Mouse (Mus musculus): Measurements from ENCODE around the gene Ccnyl1. TPM values are rescaled to one million over a fixed set of nuclear protein-coding genes. Genes with fewer than 3 reads are reported as not detected.

Gene Ccnyl1
- polyA plus RNA-seq, 2 experiments: 9.4 to 40.8 TPM

DNA sequence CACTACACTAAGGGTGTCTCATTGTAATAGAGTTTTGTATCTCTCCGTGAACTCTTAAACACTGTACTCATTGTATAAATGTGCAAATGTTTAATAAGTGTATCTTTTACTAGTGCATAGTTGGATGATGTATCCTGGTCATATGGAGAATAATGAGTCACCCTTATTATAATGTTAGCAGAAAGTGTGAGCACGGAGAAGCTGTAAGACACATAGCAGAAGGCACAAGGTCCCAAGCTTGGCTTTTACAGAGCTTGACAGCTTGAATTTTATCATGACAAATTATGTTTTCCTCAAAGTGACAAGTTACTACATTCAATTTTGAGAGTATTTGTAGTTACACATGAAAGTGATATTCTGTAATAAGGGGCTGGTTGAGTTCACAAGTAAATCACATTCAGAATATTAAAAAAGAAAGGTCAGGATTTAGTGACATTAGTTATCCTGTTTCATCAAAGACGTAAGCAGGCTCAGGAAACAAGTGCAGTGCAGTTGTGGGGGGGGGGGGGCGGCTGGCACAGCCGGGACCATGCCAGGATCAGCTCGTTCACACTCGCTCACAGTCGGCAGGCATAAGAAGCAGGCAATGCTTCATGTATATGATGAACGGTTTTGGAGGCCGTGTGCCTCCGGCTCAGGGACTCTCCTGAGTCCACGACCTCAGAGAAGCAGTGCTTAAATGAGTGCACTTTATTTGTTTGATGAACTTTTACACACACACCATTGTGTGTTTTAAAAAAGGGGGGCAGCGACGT lies 21.9 kb downstream of the Ccnyl1 start:
- no peak for TF ChIP-seq POLR2A (IDR thresholded peaks at IDR 0.05; ENCODE audit: borderline replicate concordance, extremely low read depth, insufficient read depth, insufficient read length)
- Histone ChIP-seq H3K9me3 (ENCODE audit: control insufficient read depth, low read length) (no peaks in the 10 kb centered on the region), H3K4me2 (replicated peaks; ENCODE audit: low read depth, low read length, severe bottlenecking) (no peak overlapping the region), H3K4me3 (replicated peaks; ENCODE audit: low read length) (no peak overlapping the region), H3K4me1 (ENCODE audit: control insufficient read depth, insufficient read depth, low read length) (no peaks in the 10 kb centered on the region), H3K36me3 (ENCODE audit: control insufficient read depth, insufficient read depth, low read length) (peaks cover 18% of the 10 kb centered on the region), H3K27ac (replicated peaks; ENCODE audit: low read depth, low read length) (no peak overlapping the region), H3K27me3 (ENCODE audit: control insufficient read depth, insufficient read depth, low read length) (no peaks in the 10 kb centered on the region), H3K9ac (ENCODE audit: low read depth, low read length, severe bottlenecking) (no peak overlapping the region)
- ATAC-seq (ENCODE audit: low FRiP score, low read depth) (no peak), DNase-seq (ENCODE audit: low spot score) (no peak)
- 85% methylated on average over 14 of the region's 14 CpGs for WGBS

DNA sequence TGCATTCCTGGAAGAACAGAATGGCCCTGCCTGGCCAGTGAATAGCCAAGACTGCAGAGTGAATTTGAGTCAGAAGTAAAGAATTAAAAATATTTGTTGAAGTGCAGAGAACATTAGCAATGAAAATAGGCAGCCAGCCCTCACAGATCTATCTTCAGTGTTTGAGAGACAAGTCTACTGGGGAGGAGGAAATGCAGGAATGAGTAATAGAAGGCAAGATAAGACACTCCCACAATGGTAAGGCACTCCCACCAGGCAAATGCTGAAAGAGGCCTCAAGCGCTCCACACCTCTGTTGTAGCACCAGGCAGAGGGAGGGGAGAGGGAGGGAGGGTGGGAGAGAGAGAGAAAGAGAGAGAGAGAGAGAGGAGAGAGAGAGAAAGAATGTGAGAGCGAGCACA lies 25.2 kb downstream of the Ccnyl1 start:
- Histone ChIP-seq H3K4me3 (replicated peaks; ENCODE audit: low read length) (no peak overlapping the region), H3K27ac (replicated peaks; ENCODE audit: low read depth, low read length) (no peak overlapping the region), H3K9me3 (ENCODE audit: control insufficient read depth, low read length) (no peaks in the 10 kb centered on the region), H3K4me1 (ENCODE audit: control insufficient read depth, insufficient read depth, low read length) (no peaks in the 10 kb centered on the region), H3K4me2 (replicated peaks; ENCODE audit: low read depth, low read length, severe bottlenecking) (no peak overlapping the region), H3K36me3 (ENCODE audit: control insufficient read depth, insufficient read depth, low read length) (peaks cover 20% of the 10 kb centered on the region), H3K27me3 (ENCODE audit: control insufficient read depth, insufficient read depth, low read length) (no peaks in the 10 kb centered on the region), H3K9ac (ENCODE audit: low read depth, low read length, severe bottlenecking) (no peak overlapping the region)
- 69% methylated on average over 2 of the region's 2 CpGs for WGBS
- no peak for ATAC-seq (ENCODE audit: low FRiP score, low read depth)
- no peak for TF ChIP-seq POLR2A (IDR thresholded peaks at IDR 0.05; ENCODE audit: borderline replicate concordance, extremely low read depth, insufficient read depth, insufficient read length)
- no peak for DNase-seq (ENCODE audit: low spot score)

- TF ChIP-seq POLR2A (IDR thresholded peaks at IDR 0.05; ENCODE audit: borderline replicate concordance, extremely low read depth, insufficient read depth, insufficient read length): no peak
- Histone ChIP-seq H3K4me3 (replicated peaks; ENCODE audit: low read length) (no peak overlapping the region), H3K9ac (ENCODE audit: low read depth, low read length, severe bottlenecking) (no peak overlapping the region), H3K4me1 (ENCODE audit: control insufficient read depth, insufficient read depth, low read length) (no peaks in the 10 kb centered on the region), H3K4me2 (replicated peaks; ENCODE audit: low read depth, low read length, severe bottlenecking) (no peak overlapping the region), H3K9me3 (ENCODE audit: control insufficient read depth, low read length) (no peaks in the 10 kb centered on the region), H3K27me3 (ENCODE audit: control insufficient read depth, insufficient read depth, low read length) (no peaks in the 10 kb centered on the region), H3K36me3 (ENCODE audit: control insufficient read depth, insufficient read depth, low read length) (peaks cover 25% of the 10 kb centered on the region), H3K27ac (replicated peaks; ENCODE audit: low read depth, low read length) (no peak overlapping the region)
- no peak for DNase-seq (ENCODE audit: low spot score)
- 89% methylated on average over 7 of the region's 7 CpGs for WGBS
- ATAC-seq (ENCODE audit: low FRiP score, low read depth): no peak
Observed at GRCm38 (mm10) chr1:64716589-64717304, 26.5 kb downstream of the Ccnyl1 start.

GRCm38 (mm10) chr1:64717504-64717903 lies 27.2 kb downstream of the Ccnyl1 start:
- ATAC-seq (ENCODE audit: low FRiP score, low read depth): no peak; the same call in 1 of the 2 replicates
- Histone ChIP-seq H3K4me3 (replicated peaks; ENCODE audit: low read length) (no peak overlapping the region), H3K9ac (ENCODE audit: low read depth, low read length, severe bottlenecking) (no peak overlapping the region), H3K9me3 (ENCODE audit: control insufficient read depth, low read length) (no peaks in the 10 kb centered on the region), H3K4me2 (replicated peaks; ENCODE audit: low read depth, low read length, severe bottlenecking) (no peak overlapping the region), H3K27ac (replicated peaks; ENCODE audit: low read depth, low read length) (no peak overlapping the region), H3K4me1 (ENCODE audit: control insufficient read depth, insufficient read depth, low read length) (no peaks in the 10 kb centered on the region), H3K27me3 (ENCODE audit: control insufficient read depth, insufficient read depth, low read length) (no peaks in the 10 kb centered on the region), H3K36me3 (ENCODE audit: control insufficient read depth, insufficient read depth, low read length) (peaks cover 31% of the 10 kb centered on the region)
- no peak for TF ChIP-seq POLR2A (IDR thresholded peaks at IDR 0.05; ENCODE audit: borderline replicate concordance, extremely low read depth, insufficient read depth, insufficient read length)
- DNase-seq (ENCODE audit: low spot score): peak; percentile 58

DNA sequence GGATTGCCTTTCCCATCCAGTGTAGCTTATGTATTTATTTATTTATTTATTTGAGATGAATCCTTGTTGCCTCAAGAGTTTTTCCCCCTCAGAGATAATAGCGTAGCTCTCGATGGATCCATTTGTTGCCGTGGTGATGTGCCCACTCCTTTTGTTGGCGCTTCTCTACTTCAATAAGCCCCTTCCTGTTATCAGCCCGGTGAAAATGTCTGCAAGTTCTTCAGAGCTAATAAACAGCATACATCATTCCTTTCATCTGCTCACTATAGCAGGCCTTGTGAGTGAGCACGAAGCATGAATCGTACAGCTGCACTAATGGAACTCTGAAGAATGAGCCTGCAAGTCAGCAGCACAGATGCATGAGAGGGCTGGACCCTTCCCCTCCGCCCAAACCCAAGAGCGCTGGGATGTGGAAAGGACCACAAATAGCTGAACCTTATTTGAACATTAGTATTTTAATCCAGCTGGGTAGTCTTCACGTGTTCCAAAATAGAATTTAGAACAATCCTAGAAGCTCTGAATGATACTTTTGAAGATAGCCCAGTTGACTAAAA lies 30.9 kb downstream of the Ccnyl1 start:
- H3K4me1 ChIP-seq (ENCODE audit: control insufficient read depth, insufficient read depth, low read length): no peaks in the 10 kb centered on the region
- 84% methylated on average over 10 of the region's 10 CpGs for WGBS
- DNase-seq (ENCODE audit: low spot score) (no peak), ATAC-seq (ENCODE audit: low FRiP score, low read depth) (no peak)
- TF ChIP-seq POLR2A (IDR thresholded peaks at IDR 0.05; ENCODE audit: borderline replicate concordance, extremely low read depth, insufficient read depth, insufficient read length): no peak
- no peak overlapping the region for H3K9ac ChIP-seq (ENCODE audit: low read depth, low read length, severe bottlenecking)
- H3K27ac ChIP-seq (replicated peaks; ENCODE audit: low read depth, low read length): no peak overlapping the region
- H3K4me2 ChIP-seq (replicated peaks; ENCODE audit: low read depth, low read length, severe bottlenecking): no peak overlapping the region
- no peak overlapping the region for H3K4me3 ChIP-seq (replicated peaks; ENCODE audit: low read length)
- peaks cover 29% of the 10 kb centered on the region for H3K36me3 ChIP-seq (ENCODE audit: control insufficient read depth, insufficient read depth, low read length)
- no peaks in the 10 kb centered on the region for H3K27me3 ChIP-seq (ENCODE audit: control insufficient read depth, insufficient read depth, low read length)
- no peaks in the 10 kb centered on the region for H3K9me3 ChIP-seq (ENCODE audit: control insufficient read depth, low read length)
